Mouse (Mus musculus) heart, adult 2 months (tissue): ENCODE results near the gene Trmt61a. TPM values are rescaled to one million over a fixed set of nuclear protein-coding genes. Genes with fewer than 3 reads are reported as not detected.
A peak's percentile ranks its signal among the peaks of the same experiment; 100 is the strongest.
"Not testable (repeated sequence)": the region's sequence is repeated elsewhere in the genome, so short reads cannot be mapped to it uniquely, and the experiment has no call there.

Source experiments
- DNase-seq, 2 experiments: peaks; one replicate each; pipeline ENCODE4 v3.0.0; 2021
- H3K27ac ChIP-seq: fragments of 200-600 bp; 2 replicates; pipeline ENCODE4 v1.8.1; 2022
- H3K27me3 ChIP-seq: fragments of 200-500 bp; 2 replicates; pipeline ENCODE4 v1.6.1; 2012; ENCODE audit warnings: mild to moderate bottlenecking, low read length, inconsistent platforms, mixed read lengths; ENCODE audit not compliant: control insufficient read depth, insufficient read depth
- H3K36me3 ChIP-seq: fragments of 200-500 bp; 2 replicates; pipeline ENCODE4 v1.6.1; 2012; ENCODE audit warnings: low read length, inconsistent platforms; ENCODE audit not compliant: control insufficient read depth, insufficient read depth
- H3K4me1 ChIP-seq: fragments of 200-500 bp; 2 replicates; pipeline ENCODE4 v1.6.1; 2011; ENCODE audit warnings: low read length; ENCODE audit not compliant: control insufficient read depth, insufficient read depth
- H3K4me3 ChIP-seq: fragments of 200-600 bp; 2 replicates; pipeline ENCODE4 v1.8.1; 2022
- H3K79me2 ChIP-seq: fragments of 200-500 bp; replicated peaks from 2 replicates; pipeline ENCODE4 v1.6.1; 2012; ENCODE audit warnings: mild to moderate bottlenecking, inconsistent platforms, low read length, moderate library complexity, mixed read lengths; ENCODE audit not compliant: control insufficient read depth, insufficient read depth
- H3K9ac ChIP-seq: fragments of 200-500 bp; 2 replicates; pipeline ENCODE4 v1.6.1; 2012; ENCODE audit warnings: low read depth, mild to moderate bottlenecking, control low read depth, inconsistent platforms, low read length, mixed read lengths
- CTCF ChIP-seq: fragments of 200-600 bp; IDR thresholded peaks from 2 replicates; pipeline ENCODE4 v1.8.1; 2022; ENCODE audit warnings: antibody characterized with exemption, mild to moderate bottlenecking, moderate library complexity
- EP300 ChIP-seq: fragments of 200-500 bp; IDR thresholded peaks from 2 replicates; pipeline ENCODE4 v1.6.1; 2011; ENCODE audit warnings: low read depth, low read length, control low read depth; ENCODE audit not compliant: insufficient read depth
- POLR2A ChIP-seq: fragments of 200-500 bp; IDR thresholded peaks from 2 replicates; pipeline ENCODE4 v1.6.1; 2011; ENCODE audit warnings: mild to moderate bottlenecking, low read depth, low read length, control low read depth; ENCODE audit not compliant: insufficient read depth
- WGBS: fragments of 180-500 bp; shearing (Covaris S2); methylation state at CpG from one replicate; pipeline ENCODE4 v1.1.7; 2018; 5-methylcytosine and 5-hydroxymethylcytosine counted together
- intact Hi-C: fragments of 180-260 bp; cut with DNase I; formaldehyde crosslinking; loops from one replicate; pipeline ENCODE4 v1.15.1; 2025
- polyA plus RNA-seq: library from polyadenylated mRNA; depleted of rRNA; stranded (reverse); fragments of >200 nt; gene quantifications from 2 replicates; pipeline ENCODE4 v1.2.3, GENCODE M21; 2012
- total RNA-seq, 2 experiments: library from RNA; stranded (reverse); gene quantifications; 2 replicates each; pipeline ENCODE4 v1.2.3; 2021

Gene Trmt61a
- total and polyA plus RNA-seq, 3 experiments: 4.5 to 11.8 (median 5.4) TPM

DNA sequence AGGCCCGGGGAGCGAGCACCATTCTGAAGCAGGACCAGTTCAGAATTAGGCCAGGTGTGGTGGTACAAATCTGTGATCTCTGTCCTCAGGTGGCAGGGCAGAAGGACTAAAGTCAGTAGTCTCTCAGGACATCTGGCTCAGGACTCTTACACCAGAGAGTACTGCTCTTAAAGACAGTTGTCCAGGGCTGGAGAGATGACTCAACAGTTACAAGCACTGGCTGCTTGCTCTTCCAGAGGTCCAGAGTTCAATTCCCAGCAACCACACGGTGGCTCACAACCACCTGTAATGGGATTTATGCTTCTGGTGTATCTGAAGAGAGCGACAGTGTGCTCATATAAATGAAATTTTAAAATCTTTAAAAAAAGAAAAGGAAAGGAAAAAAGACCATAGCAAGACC, 18.6 kb upstream of the Trmt61a start:
- Histone ChIP-seq H3K79me2 (no peaks in the 10 kb centered on the region), H3K27ac (no peak overlapping the region), H3K36me3 (no peaks in the 10 kb centered on the region), H3K4me3 (no peak overlapping the region), H3K4me1 (no peaks in the 10 kb centered on the region; the same call in 1 of the 2 replicates), H3K27me3 (no peaks in the 10 kb centered on the region), H3K9ac (no peak overlapping the region)
- no peak for TF ChIP-seq CTCF
- TF ChIP-seq EP300: no peak
- TF ChIP-seq POLR2A: no peak
- WGBS: 91% methylated on average over 4 of the region's 4 CpGs
- no peak for DNase-seq
- intact Hi-C loops: no loop called here

DNA sequence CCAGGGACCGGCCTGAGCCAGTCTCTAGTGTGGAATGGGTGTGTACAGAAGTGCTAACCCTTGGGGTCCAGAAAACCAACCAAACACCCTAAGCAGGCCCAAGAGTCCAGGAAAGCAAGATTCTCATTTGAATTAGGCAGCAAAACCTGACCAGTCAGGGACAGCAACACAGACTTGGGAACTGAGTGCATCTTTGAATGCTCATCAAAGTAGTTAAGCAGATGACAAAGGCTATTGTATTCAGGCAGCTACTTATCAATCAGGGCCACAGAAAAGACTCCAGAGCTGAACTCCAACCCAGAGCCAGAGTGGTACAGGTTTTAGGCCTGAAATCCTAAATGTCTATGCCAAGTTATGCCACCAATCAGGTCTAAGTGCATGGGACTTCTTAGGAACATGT, 17.3 kb upstream of the Trmt61a start:
- Histone ChIP-seq H3K9ac (no peak overlapping the region), H3K4me1 (peaks cover 1% of the 10 kb centered on the region; the same call in 1 of the 2 replicates), H3K27ac (no peak overlapping the region), H3K36me3 (no peaks in the 10 kb centered on the region), H3K79me2 (no peaks in the 10 kb centered on the region), H3K4me3 (no peak overlapping the region), H3K27me3 (no peaks in the 10 kb centered on the region)
- intact Hi-C loops: no loop called here
- TF ChIP-seq EP300 (no peak), POLR2A (no peak), CTCF (no peak)
- WGBS: 97% methylated on average over 1 of the region's 1 CpGs
- no peak for DNase-seq

DNA sequence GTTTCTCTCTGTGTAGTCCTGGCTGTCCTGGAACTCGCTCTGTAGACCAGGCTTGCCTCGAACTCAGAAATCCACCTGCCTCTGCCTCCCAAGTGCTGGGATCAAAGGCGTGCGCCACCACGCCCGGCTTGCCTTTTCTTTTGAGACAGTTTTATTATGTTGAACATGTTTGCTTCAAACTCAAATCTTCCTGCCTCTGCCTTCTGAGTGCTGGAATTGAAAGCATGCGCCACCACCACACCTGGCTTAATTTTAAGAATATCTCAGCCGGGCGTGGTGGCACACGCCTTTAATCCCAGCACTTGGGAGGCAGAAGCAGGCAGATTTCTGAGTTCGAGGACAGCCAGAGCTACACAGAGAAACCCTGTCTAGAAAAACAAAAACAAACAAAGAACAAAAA, 16.4 kb upstream of the Trmt61a start:
- H3K4me1 ChIP-seq, H3K9ac ChIP-seq, H3K79me2 ChIP-seq, DNase-seq, intact Hi-C loops, H3K36me3 ChIP-seq, H3K4me3 ChIP-seq, H3K27ac ChIP-seq, H3K27me3 ChIP-seq: not testable (repeated sequence)
- 98% methylated on average over 11 of the region's 11 CpGs for WGBS

DNA sequence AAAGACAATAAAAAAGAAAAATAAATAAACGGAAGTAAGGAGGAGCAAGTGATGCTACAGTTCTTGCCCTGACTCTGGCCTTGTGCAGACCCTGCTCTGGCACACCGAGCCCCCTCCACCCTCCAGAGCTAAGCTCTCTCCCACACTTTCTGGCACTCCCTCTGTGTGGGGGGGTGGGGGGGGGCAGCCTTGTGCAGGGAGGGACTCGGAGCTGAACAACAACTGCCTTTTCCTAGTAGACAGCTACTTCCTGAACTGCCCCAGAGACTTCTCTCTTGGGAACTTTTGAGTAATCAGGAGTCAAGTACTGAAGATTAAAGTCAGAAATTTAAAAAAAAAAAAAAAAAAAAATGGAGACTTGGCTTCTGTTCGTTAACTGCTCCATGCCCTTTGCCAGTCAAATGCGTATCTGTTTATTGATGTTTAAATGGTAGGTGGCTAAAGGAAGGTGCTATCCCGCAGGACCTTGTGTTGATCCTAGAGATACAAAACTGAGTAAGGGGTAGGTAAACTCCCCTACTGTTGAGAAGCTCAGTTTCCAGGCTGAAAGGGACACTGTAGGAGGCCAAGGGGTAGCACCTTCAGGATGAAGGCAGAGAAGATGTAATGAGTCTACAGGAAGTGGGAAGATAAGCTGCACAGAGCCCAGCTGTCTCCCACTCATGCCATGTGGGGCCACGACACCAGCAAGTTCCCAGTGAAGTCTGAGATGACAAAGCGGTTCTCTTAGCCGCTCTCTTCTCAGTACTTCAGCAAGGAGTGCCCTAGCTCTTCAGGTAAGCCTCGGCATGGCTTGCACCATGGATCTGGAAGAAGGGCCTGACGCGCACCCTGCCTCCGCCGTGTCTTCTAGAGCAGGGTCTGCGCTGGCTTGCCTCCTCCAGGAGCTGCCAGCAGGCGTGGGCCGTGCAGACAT, 14.4 kb upstream of the Trmt61a start:
- no peak overlapping the region for H3K4me3 ChIP-seq
- TF ChIP-seq POLR2A (no peak), EP300 (no peak), CTCF (no peak)
- 53% methylated on average over 17 of the region's 17 CpGs for WGBS
- H3K36me3 ChIP-seq: no peaks in the 10 kb centered on the region
- DNase-seq: peak in 1 of 2 experiments; percentile 24
- no peaks in the 10 kb centered on the region for H3K79me2 ChIP-seq
- peaks cover 2% of the 10 kb centered on the region; the same call in 1 of the 2 replicates for H3K4me1 ChIP-seq
- H3K27ac ChIP-seq: peak overlapping the region; percentile 21
- intact Hi-C loops: no loop called here
- no peaks in the 10 kb centered on the region for H3K27me3 ChIP-seq
- H3K9ac ChIP-seq: no peak overlapping the region

DNA sequence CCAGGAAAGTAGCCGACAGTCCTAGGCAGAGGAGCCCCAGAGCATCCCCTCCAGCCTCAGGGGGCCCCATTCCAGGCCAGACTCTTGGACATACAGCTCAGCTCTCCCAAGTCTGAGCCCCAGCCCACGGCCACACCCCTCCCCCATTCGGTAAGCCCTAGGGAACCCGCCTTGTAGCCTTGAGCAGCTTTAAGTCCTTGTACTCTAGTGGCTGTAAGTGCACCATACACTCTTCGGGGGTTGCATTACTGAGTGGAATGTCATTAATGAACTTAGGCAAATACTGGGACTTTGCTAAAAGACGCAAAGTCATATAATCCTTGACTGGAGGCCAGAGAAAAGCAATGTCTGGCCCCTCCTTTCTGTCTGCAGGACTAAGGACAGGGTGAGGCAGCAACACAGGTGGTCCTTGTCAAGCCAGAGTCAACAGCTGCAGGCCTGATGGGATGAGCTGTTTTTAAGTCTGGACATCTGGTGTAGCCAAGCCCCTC, 13.7 kb upstream of the Trmt61a start:
- intact Hi-C loops: no loop called here
- Histone ChIP-seq H3K36me3 (no peaks in the 10 kb centered on the region), H3K9ac (no peak overlapping the region), H3K4me3 (no peak overlapping the region), H3K79me2 (no peaks in the 10 kb centered on the region), H3K4me1 (peaks cover 7% of the 10 kb centered on the region; the same call in 1 of the 2 replicates), H3K27me3 (no peaks in the 10 kb centered on the region), H3K27ac (peak overlapping the region; percentile 21)
- 54% methylated on average over 6 of the region's 6 CpGs for WGBS
- DNase-seq: peak; percentile 61 to 73
- TF ChIP-seq EP300 (peak; percentile 64; the same call in 1 of the 2 replicates), POLR2A (no peak)
